Comparison of ENCODE assay signal across 8 mouse cellular contexts in the genomic region with DNA sequence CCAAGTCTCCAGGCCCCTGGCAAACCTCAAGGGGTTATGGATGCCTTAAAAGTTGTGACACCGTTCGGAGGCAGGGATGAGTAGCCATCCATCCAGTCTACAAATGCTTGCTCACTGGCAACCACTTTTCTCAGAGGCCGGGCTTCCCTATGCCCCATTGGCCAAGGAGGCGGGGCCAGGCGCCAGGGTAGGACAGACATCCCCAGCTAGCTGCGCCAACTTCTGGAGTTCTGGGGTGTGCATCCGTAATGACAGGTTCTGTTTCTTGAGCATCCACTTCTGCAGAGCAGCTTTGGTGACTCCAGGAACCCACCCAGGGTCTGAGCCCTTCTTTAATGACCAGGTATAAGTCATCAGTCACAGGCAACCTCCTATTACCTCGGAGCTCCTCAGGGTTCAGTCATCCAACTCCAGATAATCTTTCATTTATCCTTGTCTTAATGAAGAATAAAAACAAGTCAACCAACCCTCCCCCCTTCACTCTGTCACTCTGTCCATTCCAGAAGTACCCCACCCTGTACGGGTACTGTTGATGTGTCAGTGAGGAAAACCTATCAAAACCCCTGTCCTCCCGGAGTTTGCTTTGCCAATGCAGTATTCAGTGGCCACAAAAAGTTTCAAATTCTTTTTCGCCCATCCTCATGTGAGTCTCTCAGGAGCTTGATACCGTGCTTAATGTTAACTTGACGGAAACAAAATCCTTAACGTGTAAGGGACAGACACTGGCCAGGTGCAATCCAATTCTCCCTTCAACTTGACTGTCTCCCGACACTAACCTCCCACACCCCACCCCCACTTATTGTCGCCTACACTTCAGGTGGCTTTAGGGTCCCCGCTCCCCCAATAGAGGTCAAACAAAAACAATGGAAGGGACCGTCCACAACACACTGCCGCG. TPM values are rescaled to one million over a fixed set of nuclear protein-coding genes. Genes with fewer than 3 reads are reported as not detected.
A peak's percentile ranks its signal among the peaks of the same experiment; 100 is the strongest.
DNase-seq lines count a peak whose midpoint lies in the region; ATAC-seq and TF ChIP-seq lines count a peak whose summit lies in the region.

No protein-coding gene starts in this region.

- ATAC-seq in lung, postnatal 0 days, result no peak
- no peak for ATAC-seq in megakaryocyte-erythroid progenitor cell, adult 5-6 weeks (replicated peaks; ENCODE audit: low FRiP score, low TSS enrichment, poor library complexity, severe bottlenecking)

- TF ChIP-seq CTCF in heart, adult 2 months (IDR thresholded peaks at IDR 0.05), result no peak
- no peak for TF ChIP-seq CTCF in kidney, adult 2 months (conservative IDR thresholded peaks at IDR 0.05; ENCODE audit: insufficient read depth, insufficient read length, low read depth, low read length)
- no peak for TF ChIP-seq CTCF in lung, postnatal 0 days (IDR thresholded peaks at IDR 0.05)

- H3K36me3 ChIP-seq in heart, adult 2 months (ENCODE audit: control insufficient read depth, insufficient read depth, low read length), result peaks cover 8% of the 10 kb centered on the region
- H3K36me3 ChIP-seq in kidney, adult 2 months (ENCODE audit: control insufficient read depth, insufficient read depth, low read length), result no peaks in the 10 kb centered on the region
- no peaks in the 10 kb centered on the region for H3K36me3 ChIP-seq in lung, postnatal 0 days (ENCODE audit: insufficient read depth, low read length)

- no peaks in the 10 kb centered on the region for H3K79me2 ChIP-seq in heart, adult 2 months (replicated peaks; ENCODE audit: control insufficient read depth, insufficient read depth, low read length)

- TF ChIP-seq POLR2A in heart, adult 2 months (IDR thresholded peaks at IDR 0.05; ENCODE audit: insufficient read depth, low read depth, low read length), result 0 out of 2 replicates have a peak, but pooled peaks have one; percentile 25
- TF ChIP-seq POLR2A in kidney, adult 2 months (IDR thresholded peaks at IDR 0.05; ENCODE audit: low read depth, low read length), result no peak

- H3K4me3 ChIP-seq in heart, adult 2 months, result peak overlapping the region; percentile 87
- peak overlapping the region; percentile 84 for H3K4me3 ChIP-seq in kidney, adult 2 months (ENCODE audit: insufficient read depth, low read depth, low read length)
- H3K4me3 ChIP-seq in lung, postnatal 0 days (ENCODE audit: low read depth, low read length), result peak overlapping the region; percentile 69

- 7% methylated on average over 20 of the region's 20 CpGs for WGBS in heart, adult 2 months
- WGBS in kidney, adult 2 months, result 10% methylated on average over 20 of the region's 20 CpGs
- WGBS in lung, postnatal 0 days, result 10% methylated on average over 20 of the region's 20 CpGs

- DNase-seq in heart, adult 11 months, result peak; percentile 97
- DNase-seq in heart, adult 8-10 months (ENCODE audit: low spot score), result no peak
- DNase-seq in cerebellum, adult 8-10 months, result peak; percentile 10
- DNase-seq in heart, adult 2 months, result peak; percentile 67 to 73
- peak; percentile 59 for DNase-seq in kidney, adult 2 months
- DNase-seq in lung, postnatal 0 days (ENCODE audit: low spot score), result peak; percentile 50
- peak; percentile 42 for DNase-seq in urinary bladder, postnatal 25 days (ENCODE audit: low spot score)

- no peaks in the 10 kb centered on the region for H3K9me3 ChIP-seq in lung, postnatal 0 days (ENCODE audit: low read length)

- H3K27me3 ChIP-seq in heart, adult 2 months (ENCODE audit: control insufficient read depth, insufficient read depth, low read length), result no peaks in the 10 kb centered on the region
- H3K27me3 ChIP-seq in kidney, adult 2 months (replicated peaks; ENCODE audit: control insufficient read depth, insufficient read depth, low read length), result no peaks in the 10 kb centered on the region
- no peaks in the 10 kb centered on the region for H3K27me3 ChIP-seq in lung, postnatal 0 days (replicated peaks; ENCODE audit: insufficient read depth, low read length)

- H3K4me1 ChIP-seq in heart, adult 2 months (ENCODE audit: control insufficient read depth, insufficient read depth, low read length), result peaks cover 13% of the 10 kb centered on the region
- no peaks in the 10 kb centered on the region for H3K4me1 ChIP-seq in kidney, adult 2 months (ENCODE audit: control insufficient read depth, insufficient read depth, low read length)
- H3K4me1 ChIP-seq in lung, postnatal 0 days (ENCODE audit: insufficient read depth, low read depth, low read length), result 0 out of 2 replicates have a peak, but pooled peaks cover 3% of the 10 kb centered on the region

- peak overlapping the region; percentile 77 for H3K9ac ChIP-seq in heart, adult 2 months (ENCODE audit: low read depth, low read length)
- peak overlapping the region; percentile 75 for H3K9ac ChIP-seq in lung, postnatal 0 days (replicated peaks; ENCODE audit: low read depth)

- intact Hi-C loops in heart, adult 2 months (cut with DNase I), result loop anchor here (2.0 to 5.0 kb wide), 3 partner anchors 19 to 273 kb away; a partner anchor contains a TSS

- H3K27ac ChIP-seq in heart, adult 2 months, result peak overlapping the region; percentile 89
- H3K27ac ChIP-seq in kidney, adult 2 months (ENCODE audit: insufficient read depth, low read depth, low read length), result no peak overlapping the region
- H3K27ac ChIP-seq in lung, postnatal 0 days (ENCODE audit: low read length), result peak overlapping the region; percentile 88

- TF ChIP-seq EP300 in heart, adult 2 months (IDR thresholded peaks at IDR 0.05; ENCODE audit: insufficient read depth, low read depth, low read length), result 0 out of 2 replicates have a peak, but pooled peaks have one; percentile 22
- TF ChIP-seq EP300 in lung, postnatal 0 days (IDR thresholded peaks at IDR 0.05), result no peak

- H3K4me2 ChIP-seq in lung, postnatal 0 days (replicated peaks; ENCODE audit: low read depth, low read length), result peak overlapping the region; percentile 89

RNA-seq across cellular contexts. Expression of a gene that starts 1.0 kb away (rescaled TPM):
- total RNA-seq in heart, adult 8-10 months (2022), result 10 to 100 TPM; 44.4 to 62.9 (median 52.5) TPM
- total RNA-seq in heart, adult 2 months (2021), result 10 to 100 TPM; 51.2 to 55.1 TPM
- 52.0 and 73.9 TPM in 2 replicates for polyA plus RNA-seq in heart, adult 2 months (2012; rRNA removed)
- 7.7 and 9.0 TPM in 2 replicates for polyA plus RNA-seq in kidney, adult 2 months (2012; rRNA removed)
- polyA plus RNA-seq in lung, postnatal 0 days (2015; fragmentation: Nextera tagmentation; extraction: Ambion mirVana), result 22.6 and 26.2 TPM in 2 replicates
- total RNA-seq in megakaryocyte-erythroid progenitor cell, adult 5-6 weeks (2014; fragmentation: Nextera tagmentation), result not detected in 2 replicates
- total RNA-seq in megakaryocyte-erythroid progenitor cell, adult 5-6 weeks (2017), result not detected in 2 replicates

Comparison
In these comparisons a context has a peak if more than half of its experiments do, and no peak if none do; other contexts are left out.
1. RNA of a gene that starts 1.0 kb away (total RNA-seq): 51.2 to 55.1 TPM in heart, adult 2 months and 44.4 to 62.9 TPM in heart, adult 8-10 months; not detected in megakaryocyte-erythroid progenitor cell, adult 5-6 weeks; every median in the first group is over 10 times any median in the second.
2. Peak in every context shown above with its lines, with median percentiles within 50 percentile points of each other: H3K4me3 ChIP-seq.